Comparison of ENCODE assay signal across 7 mouse cellular contexts in the genomic region with DNA sequence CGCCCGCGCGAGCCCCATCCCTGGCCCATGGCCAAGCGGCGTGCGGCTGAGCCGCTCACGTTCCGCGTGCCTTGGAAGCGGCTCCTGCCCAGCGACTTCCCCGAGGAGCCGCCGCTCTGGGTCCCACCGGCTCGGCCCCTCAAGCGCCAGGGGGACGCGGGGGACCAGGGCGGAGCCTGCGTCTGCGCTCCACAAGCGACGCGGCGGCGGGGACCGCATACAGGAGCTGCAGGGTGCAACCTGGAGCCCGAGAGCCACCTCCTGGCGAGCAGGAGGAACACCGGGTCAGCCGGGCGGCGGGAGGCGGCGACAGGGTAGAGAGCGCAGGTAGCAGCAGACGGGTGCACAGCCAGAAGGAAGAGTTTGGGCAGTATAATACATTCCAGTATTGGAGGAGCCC. TPM values are rescaled to one million over a fixed set of nuclear protein-coding genes. Genes with fewer than 3 reads are reported as not detected.
DNase-seq lines count a peak whose midpoint lies in the region; ATAC-seq lines count a peak whose summit lies in the region.

No protein-coding gene starts in this region.

- DNase-seq in adrenal gland, postnatal 25 days: peak; percentile 84
- DNase-seq in heart, adult 8-10 months (ENCODE audit: low spot score): peak; percentile 18
- peak; percentile 68 to 82 for DNase-seq in kidney, adult 8-10 months
- DNase-seq in midbrain, embryonic 14.5 days: peak; percentile 86
- peak; percentile 49 for DNase-seq in spleen, adult 12 weeks (ENCODE audit: low spot score)

- H3K4me3 ChIP-seq in embryonic facial prominence, embryonic 12.5 days: peak overlapping the region; percentile 47
- peak overlapping the region; percentile 55 for H3K4me3 ChIP-seq in limb, embryonic 12.5 days (replicated peaks)
- peak overlapping the region; percentile 45 for H3K4me3 ChIP-seq in midbrain, embryonic 14.5 days (replicated peaks; ENCODE audit: low read depth, low read length)

- 0 out of 2 replicates have a peak, but pooled peaks cover 2% of the 10 kb centered on the region for H3K4me1 ChIP-seq in embryonic facial prominence, embryonic 12.5 days
- no peaks in the 10 kb centered on the region for H3K4me1 ChIP-seq in limb, embryonic 12.5 days (replicated peaks)
- no peaks in the 10 kb centered on the region for H3K4me1 ChIP-seq in midbrain, embryonic 14.5 days (ENCODE audit: control insufficient read depth, insufficient read depth, low read length)

- H3K9me3 ChIP-seq in embryonic facial prominence, embryonic 12.5 days: no peaks in the 10 kb centered on the region
- H3K9me3 ChIP-seq in limb, embryonic 12.5 days: no peaks in the 10 kb centered on the region
- no peaks in the 10 kb centered on the region for H3K9me3 ChIP-seq in midbrain, embryonic 14.5 days (ENCODE audit: control insufficient read depth, low read length)

- WGBS in embryonic facial prominence, embryonic 12.5 days: 1% methylated on average over 40 of the region's 40 CpGs
- under 1% methylated on average over 40 of the region's 40 CpGs for WGBS in limb, embryonic 12.5 days
- WGBS in midbrain, embryonic 14.5 days: 1% methylated on average over 40 of the region's 40 CpGs

- peak overlapping the region; percentile 55 for H3K9ac ChIP-seq in embryonic facial prominence, embryonic 12.5 days
- peak overlapping the region; percentile 64 for H3K9ac ChIP-seq in limb, embryonic 12.5 days (replicated peaks)
- H3K9ac ChIP-seq in midbrain, embryonic 14.5 days (replicated peaks; ENCODE audit: low read length): peak overlapping the region; percentile 58; the same call in 1 of the 2 replicates

- no peaks in the 10 kb centered on the region for H3K36me3 ChIP-seq in embryonic facial prominence, embryonic 12.5 days
- no peaks in the 10 kb centered on the region for H3K36me3 ChIP-seq in limb, embryonic 12.5 days
- no peaks in the 10 kb centered on the region for H3K36me3 ChIP-seq in midbrain, embryonic 14.5 days (ENCODE audit: control insufficient read depth, insufficient read depth, low read length)

- peak; percentile 85 for ATAC-seq in embryonic facial prominence, embryonic 12.5 days (ENCODE audit: insufficient number of reproducible peaks, insufficient read depth, low FRiP score, low TSS enrichment)
- peak; percentile 79 for ATAC-seq in limb, embryonic 12.5 days (ENCODE audit: insufficient number of reproducible peaks, insufficient read depth, low FRiP score, low TSS enrichment, low read depth)
- peak; percentile 88 for ATAC-seq in midbrain, embryonic 14.5 days (ENCODE audit: low FRiP score, low TSS enrichment)

- peaks cover 2% of the 10 kb centered on the region; the same call in 1 of the 2 replicates for H3K27me3 ChIP-seq in embryonic facial prominence, embryonic 12.5 days
- H3K27me3 ChIP-seq in limb, embryonic 12.5 days: peaks cover 31% of the 10 kb centered on the region
- H3K27me3 ChIP-seq in midbrain, embryonic 14.5 days (ENCODE audit: control insufficient read depth, insufficient read depth, low read length): 0 out of 2 replicates have a peak, but pooled peaks cover 3% of the 10 kb centered on the region

- peak overlapping the region; percentile 78 for H3K4me2 ChIP-seq in embryonic facial prominence, embryonic 12.5 days (replicated peaks)
- peak overlapping the region; percentile 78 for H3K4me2 ChIP-seq in limb, embryonic 12.5 days
- peak overlapping the region; percentile 75 for H3K4me2 ChIP-seq in midbrain, embryonic 14.5 days (ENCODE audit: low read length)

- no peak overlapping the region for H3K27ac ChIP-seq in embryonic facial prominence, embryonic 12.5 days
- H3K27ac ChIP-seq in limb, embryonic 12.5 days: no peak overlapping the region
- H3K27ac ChIP-seq in midbrain, embryonic 14.5 days (replicated peaks; ENCODE audit: low read depth, low read length): no peak overlapping the region

RNA-seq across cellular contexts. Expression of gene Tex50, which starts 11.5 kb away (rescaled TPM):
- total RNA-seq in adrenal gland, postnatal 25 days (2021): not detected in 2 replicates
- polyA plus RNA-seq in embryonic facial prominence, embryonic 12.5 days (2016; fragmentation: Nextera tagmentation; extraction: Ambion mirVana): 0.45 and 0.49 TPM in 2 replicates
- total RNA-seq in heart, adult 8-10 months (2022): not detected
- 0.18 and 0.23 TPM in 2 replicates for polyA plus RNA-seq in limb, embryonic 12.5 days (2016; fragmentation: Nextera tagmentation; extraction: Ambion mirVana)
- polyA plus RNA-seq in midbrain, embryonic 14.5 days (2014; fragmentation: Nextera tagmentation; extraction: Ambion mirVana): 0.43 and 0.47 TPM in 2 replicates

RNA-seq across cellular contexts. Expression of gene Ankrd45, which starts 28.2 kb away (rescaled TPM):
- 4.9 and 5.2 TPM in 2 replicates for total RNA-seq in adrenal gland, postnatal 25 days (2021)
- polyA plus RNA-seq in embryonic facial prominence, embryonic 12.5 days (2016; fragmentation: Nextera tagmentation; extraction: Ambion mirVana): 4.3 and 5.7 TPM in 2 replicates
- 1 to 10 TPM; 3.0 to 8.4 (median 5.2) TPM for total RNA-seq in heart, adult 8-10 months (2022)
- 3.5 and 3.7 TPM in 2 replicates for polyA plus RNA-seq in limb, embryonic 12.5 days (2016; fragmentation: Nextera tagmentation; extraction: Ambion mirVana)
- polyA plus RNA-seq in midbrain, embryonic 14.5 days (2014; fragmentation: Nextera tagmentation; extraction: Ambion mirVana): 25.4 and 29.4 TPM in 2 replicates

RNA-seq across cellular contexts. Expression of gene Klhl20, which starts 39.3 kb away (rescaled TPM):
- total RNA-seq in adrenal gland, postnatal 25 days (2021): 19.3 and 22.0 TPM in 2 replicates
- polyA plus RNA-seq in embryonic facial prominence, embryonic 12.5 days (2016; fragmentation: Nextera tagmentation; extraction: Ambion mirVana): 18.8 and 22.0 TPM in 2 replicates
- 10 to 100 TPM in 1 of 4 experiments, 1 to 10 TPM in 3; 7.8 to 10.2 (median 9.3) TPM for total RNA-seq in heart, adult 8-10 months (2022)
- polyA plus RNA-seq in limb, embryonic 12.5 days (2016; fragmentation: Nextera tagmentation; extraction: Ambion mirVana): 18.0 and 19.5 TPM in 2 replicates
- polyA plus RNA-seq in midbrain, embryonic 14.5 days (2014; fragmentation: Nextera tagmentation; extraction: Ambion mirVana): 15.5 and 22.4 TPM in 2 replicates

Comparison
In these comparisons a context has a peak if more than half of its experiments do, and no peak if none do; other contexts are left out.
1. DNase-seq: peak in every context shown above with its lines; median percentile 86 in midbrain, embryonic 14.5 days; 84 in adrenal gland, postnatal 25 days; 75 in kidney, adult 8-10 months; 49 in spleen, adult 12 weeks; 18 in heart, adult 8-10 months.